In the genomic region with DNA sequence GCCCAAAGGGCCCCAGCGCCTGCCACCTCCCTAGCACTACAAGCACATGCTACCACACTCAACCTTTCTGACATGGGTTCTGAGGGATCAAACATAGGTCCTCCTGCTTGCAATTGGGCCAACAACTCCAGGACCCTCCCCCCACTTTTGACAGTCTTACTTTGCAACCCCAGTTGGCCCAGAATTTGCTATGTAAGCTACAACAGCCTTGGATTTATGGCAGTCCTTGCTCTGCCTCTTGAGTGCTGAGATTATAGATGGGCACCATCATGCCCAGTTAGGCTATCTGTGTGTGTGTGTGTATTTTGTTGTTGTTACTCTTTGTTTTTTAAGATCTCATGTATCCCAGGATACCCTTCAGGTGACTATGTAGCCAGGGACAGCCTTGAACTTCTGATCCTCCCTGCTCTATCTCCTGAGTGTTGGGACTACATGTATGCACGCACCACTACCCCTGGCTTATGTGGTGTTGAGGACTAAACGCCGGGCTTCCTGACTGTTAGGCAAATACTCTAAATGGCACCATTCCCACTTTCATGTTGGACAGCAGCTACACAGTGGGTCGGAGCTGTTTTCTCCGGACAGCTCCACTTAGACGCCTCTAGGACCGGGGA, we compare ENCODE assay signal across 8 mouse cellular contexts. TPM values are rescaled to one million over a fixed set of nuclear protein-coding genes. Genes with fewer than 3 reads are reported as not detected.
DNase-seq lines count a peak whose midpoint lies in the region; ATAC-seq and TF ChIP-seq lines count a peak whose summit lies in the region.

No protein-coding gene starts in this region.

- DNase-seq in lung, embryonic 14.5 days, result no peak
- no peak for DNase-seq in lung, adult 18-20 months
- no peak for DNase-seq in limb, embryonic 10.5 days (ENCODE audit: low spot score)
- no peak for DNase-seq in retina, embryonic 14.5 days (ENCODE audit: low spot score)
- DNase-seq in ovary, postnatal 10 days (ENCODE audit: low spot score), result no peak
- DNase-seq in testis, postnatal 10 days (ENCODE audit: low spot score), result no peak

- H3K9me3 ChIP-seq in lung, embryonic 14.5 days (ENCODE audit: low read depth, low read length), result no peaks in the 10 kb centered on the region
- H3K9me3 ChIP-seq in limb, embryonic 10.5 days (replicated peaks), result no peaks in the 10 kb centered on the region
- no peaks in the 10 kb centered on the region for H3K9me3 ChIP-seq in neural tube, embryonic 13.5 days

- H3K36me3 ChIP-seq in lung, embryonic 14.5 days (ENCODE audit: insufficient read depth), result no peaks in the 10 kb centered on the region
- H3K36me3 ChIP-seq in limb, embryonic 10.5 days, result no peaks in the 10 kb centered on the region
- no peaks in the 10 kb centered on the region for H3K36me3 ChIP-seq in neural tube, embryonic 13.5 days

- H3K4me2 ChIP-seq in lung, embryonic 14.5 days, result peak overlapping the region; percentile 90
- peak overlapping the region; percentile 81 for H3K4me2 ChIP-seq in neural tube, embryonic 13.5 days

- ATAC-seq in lung, embryonic 14.5 days (ENCODE audit: insufficient read depth), result 0 out of 2 replicates have a peak, but pooled peaks have one; percentile 9
- ATAC-seq in neural tube, embryonic 13.5 days (ENCODE audit: low read depth), result no peak; the same call in 1 of the 2 replicates

- H3K27ac ChIP-seq in lung, embryonic 14.5 days (ENCODE audit: low read depth), result peak overlapping the region; percentile 85
- H3K27ac ChIP-seq in embryonic fibroblast, embryonic 13.5 days (ENCODE audit: insufficient read depth, low read length), result no peak overlapping the region
- peak overlapping the region; percentile 81 for H3K27ac ChIP-seq in limb, embryonic 10.5 days
- H3K27ac ChIP-seq in neural tube, embryonic 13.5 days (replicated peaks), result peak overlapping the region; percentile 30

- TF ChIP-seq POLR2A in embryonic fibroblast, embryonic 13.5 days (IDR thresholded peaks at IDR 0.05; ENCODE audit: low read depth, low read length), result no peak

- H3K9ac ChIP-seq in lung, embryonic 14.5 days, result no peak overlapping the region; the same call in 1 of the 2 replicates
- H3K9ac ChIP-seq in neural tube, embryonic 13.5 days, result peak overlapping the region; percentile 80

- no peaks in the 10 kb centered on the region for H3K27me3 ChIP-seq in lung, embryonic 14.5 days (ENCODE audit: insufficient read depth, low read length)
- H3K27me3 ChIP-seq in limb, embryonic 10.5 days (ENCODE audit: low read depth, poor library complexity, severe bottlenecking), result 0 out of 2 replicates have a peak, but pooled peaks cover 5% of the 10 kb centered on the region
- H3K27me3 ChIP-seq in neural tube, embryonic 13.5 days, result no peaks in the 10 kb centered on the region

- peak overlapping the region; percentile 70 for H3K4me3 ChIP-seq in lung, embryonic 14.5 days (ENCODE audit: low read depth, low read length)
- peak overlapping the region; percentile 27 for H3K4me3 ChIP-seq in embryonic fibroblast, embryonic 13.5 days (ENCODE audit: insufficient read depth, low read length)
- peak overlapping the region; percentile 71 for H3K4me3 ChIP-seq in limb, embryonic 10.5 days
- H3K4me3 ChIP-seq in neural tube, embryonic 13.5 days, result peak overlapping the region; percentile 62

- H3K4me1 ChIP-seq in lung, embryonic 14.5 days (ENCODE audit: insufficient read depth), result peaks cover 43% of the 10 kb centered on the region
- H3K4me1 ChIP-seq in embryonic fibroblast, embryonic 13.5 days (ENCODE audit: control insufficient read depth, insufficient read depth, low read length), result peaks cover 16% of the 10 kb centered on the region
- H3K4me1 ChIP-seq in limb, embryonic 10.5 days, result peaks cover 53% of the 10 kb centered on the region
- H3K4me1 ChIP-seq in neural tube, embryonic 13.5 days (replicated peaks), result peaks cover 52% of the 10 kb centered on the region

- no peak for TF ChIP-seq CTCF in lung, embryonic 14.5 days (IDR thresholded peaks at IDR 0.05; ENCODE audit: low read depth)
- no peak for TF ChIP-seq CTCF in embryonic fibroblast, embryonic 13.5 days (IDR thresholded peaks at IDR 0.05; ENCODE audit: borderline replicate concordance, insufficient read depth, low read length)

- 18% methylated on average over 8 of the region's 8 CpGs for WGBS in lung, embryonic 14.5 days
- 33% methylated on average over 8 of the region's 8 CpGs for WGBS in limb, embryonic 10.5 days
- 22% methylated on average over 8 of the region's 8 CpGs for WGBS in neural tube, embryonic 13.5 days

RNA-seq across cellular contexts. Expression of a gene that starts 2.4 kb away (rescaled TPM):
- 3.5 and 4.3 TPM in 2 replicates for polyA plus RNA-seq in lung, embryonic 14.5 days (2014; fragmentation: Nextera tagmentation; extraction: Ambion mirVana)
- polyA plus RNA-seq in embryonic fibroblast, embryonic 13.5 days (2011; ENCODE audit: insufficient read length, low read depth, missing spikeins), result 0.72 and 0.88 TPM in 2 replicates
- polyA plus RNA-seq in limb, embryonic 10.5 days (2016; fragmentation: Nextera tagmentation; extraction: Ambion mirVana), result 2.2 and 2.3 TPM in 2 replicates
- polyA plus RNA-seq in neural tube, embryonic 13.5 days (2015; fragmentation: Nextera tagmentation; extraction: Ambion mirVana), result 1.8 and 1.9 TPM in 2 replicates

RNA-seq across cellular contexts. Expression of a gene that starts 25.2 kb away (rescaled TPM):
- polyA plus RNA-seq in lung, embryonic 14.5 days (2014; fragmentation: Nextera tagmentation; extraction: Ambion mirVana), result 1.1 TPM in 2 replicates
- polyA plus RNA-seq in embryonic fibroblast, embryonic 13.5 days (2011; ENCODE audit: insufficient read length, low read depth, missing spikeins), result 0.33 TPM in 1 of 2 replicates, not detected in the other
- polyA plus RNA-seq in limb, embryonic 10.5 days (2016; fragmentation: Nextera tagmentation; extraction: Ambion mirVana), result 0.16 and 0.56 TPM in 2 replicates
- 0.38 and 0.39 TPM in 2 replicates for polyA plus RNA-seq in neural tube, embryonic 13.5 days (2015; fragmentation: Nextera tagmentation; extraction: Ambion mirVana)

RNA-seq across cellular contexts. Expression of a gene that starts 27.5 kb away (rescaled TPM):
- not detected in 2 replicates for polyA plus RNA-seq in lung, embryonic 14.5 days (2014; fragmentation: Nextera tagmentation; extraction: Ambion mirVana)
- not detected in 2 replicates for polyA plus RNA-seq in embryonic fibroblast, embryonic 13.5 days (2011; ENCODE audit: insufficient read length, low read depth, missing spikeins)
- polyA plus RNA-seq in limb, embryonic 10.5 days (2016; fragmentation: Nextera tagmentation; extraction: Ambion mirVana), result not detected in 2 replicates
- not detected in 2 replicates for polyA plus RNA-seq in neural tube, embryonic 13.5 days (2015; fragmentation: Nextera tagmentation; extraction: Ambion mirVana)

RNA-seq across cellular contexts. Expression of a gene that starts 28.7 kb away (rescaled TPM):
- 102 and 106 TPM in 2 replicates for polyA plus RNA-seq in lung, embryonic 14.5 days (2014; fragmentation: Nextera tagmentation; extraction: Ambion mirVana)
- polyA plus RNA-seq in embryonic fibroblast, embryonic 13.5 days (2011; ENCODE audit: insufficient read length, low read depth, missing spikeins), result 46.7 and 52.2 TPM in 2 replicates
- polyA plus RNA-seq in limb, embryonic 10.5 days (2016; fragmentation: Nextera tagmentation; extraction: Ambion mirVana), result 110 and 118 TPM in 2 replicates
- polyA plus RNA-seq in neural tube, embryonic 13.5 days (2015; fragmentation: Nextera tagmentation; extraction: Ambion mirVana), result 113 and 120 TPM in 2 replicates

RNA-seq across cellular contexts. Expression of a gene that starts 43.1 kb away (rescaled TPM):
- polyA plus RNA-seq in lung, embryonic 14.5 days (2014; fragmentation: Nextera tagmentation; extraction: Ambion mirVana), result 5.5 and 5.9 TPM in 2 replicates
- 2.2 and 7.1 TPM in 2 replicates for polyA plus RNA-seq in embryonic fibroblast, embryonic 13.5 days (2011; ENCODE audit: insufficient read length, low read depth, missing spikeins)
- polyA plus RNA-seq in limb, embryonic 10.5 days (2016; fragmentation: Nextera tagmentation; extraction: Ambion mirVana), result 0.19 and 0.39 TPM in 2 replicates
- polyA plus RNA-seq in neural tube, embryonic 13.5 days (2015; fragmentation: Nextera tagmentation; extraction: Ambion mirVana), result 8.5 and 9.9 TPM in 2 replicates
